Mouse (Mus musculus) embryonic facial prominence, embryonic 12.5 days (tissue): ENCODE results near the gene Reck. TPM values are rescaled to one million over a fixed set of nuclear protein-coding genes. Genes with fewer than 3 reads are reported as not detected.
A peak's percentile ranks its signal among the peaks of the same experiment; 100 is the strongest.

ENCODE experiments used
- ATAC-seq: fragments of 200-750 bp; cut with Nextera tagmentation; 2 replicates; pipeline ENCODE4 v1.8.0; 2017; ENCODE audit not compliant: insufficient number of reproducible peaks, insufficient read depth, low FRiP score, low TSS enrichment
- H3K27ac ChIP-seq: fragments of 300-500 bp; sonication (generic); 2 replicates; pipeline ENCODE4 v1.5.1; 2016; ENCODE audit warnings: mild to moderate bottlenecking
- H3K27me3 ChIP-seq: fragments of 300-500 bp; sonication (generic); 2 replicates; pipeline ENCODE4 v1.6.1; 2016; ENCODE audit warnings: mild to moderate bottlenecking, moderate library complexity
- H3K36me3 ChIP-seq: fragments of 300-500 bp; sonication (generic); 2 replicates; pipeline ENCODE4 v1.6.1; 2016; ENCODE audit warnings: mild to moderate bottlenecking
- H3K4me1 ChIP-seq: fragments of 300-500 bp; sonication (generic); 2 replicates; pipeline ENCODE4 v1.6.1; 2016
- H3K4me2 ChIP-seq: fragments of 300-500 bp; sonication (generic); replicated peaks from 2 replicates; pipeline ENCODE4 v1.6.1; 2016; ENCODE audit warnings: mild to moderate bottlenecking, moderate library complexity
- H3K4me3 ChIP-seq: fragments of 300-500 bp; sonication (generic); 2 replicates; pipeline ENCODE4 v1.5.1; 2016; ENCODE audit warnings: mild to moderate bottlenecking
- H3K9ac ChIP-seq: fragments of 300-500 bp; sonication (generic); 2 replicates; pipeline ENCODE4 v1.6.1; 2016; ENCODE audit warnings: mild to moderate bottlenecking, moderate library complexity
- H3K9me3 ChIP-seq: fragments of 300-500 bp; sonication (generic); 2 replicates; pipeline ENCODE4 v1.6.1; 2016; ENCODE audit warnings: mild to moderate bottlenecking, moderate library complexity
- WGBS: fragments of 180-500 bp; shearing (Covaris S2); methylation state at CpG from one replicate; pipeline ENCODE4 v1.1.7; 2016; 5-methylcytosine and 5-hydroxymethylcytosine counted together
- polyA plus RNA-seq: library from polyadenylated mRNA; unstranded; fragments of >200 nt; fragmentation: Nextera tagmentation; extraction: Ambion mirVana; gene quantifications from 2 replicates; pipeline ENCODE4 v1.2.1, GENCODE M21; 2016

Gene Reck
- polyA plus RNA-seq, 1 experiment from 2014 or later: 33.9 TPM

GRCm38 (mm10) chr4:43957292-43957845 lies 82.0 kb downstream of the Reck start, which contains the start of gene Glipr2:
TSS of gene Glipr2 (plus strand) at chr4:43957401.
- Histone ChIP-seq H3K9me3 (no peaks in the 10 kb centered on the region), H3K9ac (peak within 1 kb of the TSS; percentile 67), H3K27ac (peak within 1 kb of the TSS; percentile 95), H3K27me3 (no peaks in the 10 kb centered on the region), H3K4me1 (peaks cover 11% of the 10 kb centered on the region), H3K4me2 (peak within 1 kb of the TSS; percentile 90), H3K36me3 (no peaks in the 10 kb centered on the region), H3K4me3 (peak within 1 kb of the TSS; percentile 72)
- peak; percentile 88 for ATAC-seq
- 0% methylated on average over 45 of the region's 45 CpGs for WGBS

- H3K9ac ChIP-seq: peak overlapping the region; percentile 67
- peak; percentile 82 for ATAC-seq
- no peaks in the 10 kb centered on the region for H3K36me3 ChIP-seq
- H3K27me3 ChIP-seq: no peaks in the 10 kb centered on the region
- WGBS: under 1% methylated on average over 26 of the region's 26 CpGs
- H3K4me1 ChIP-seq: peaks cover 11% of the 10 kb centered on the region
- peak overlapping the region; percentile 90 for H3K4me2 ChIP-seq
- no peaks in the 10 kb centered on the region for H3K9me3 ChIP-seq
- peak overlapping the region; percentile 95 for H3K27ac ChIP-seq
- H3K4me3 ChIP-seq: peak overlapping the region; percentile 72
Observed at GRCm38 (mm10) chr4:43957846-43958461, 82.6 kb downstream of the Reck start.

- Histone ChIP-seq H3K4me1 (peaks cover 11% of the 10 kb centered on the region), H3K9ac (no peak overlapping the region), H3K27ac (no peak overlapping the region), H3K9me3 (no peaks in the 10 kb centered on the region), H3K4me2 (peak overlapping the region; percentile 90; the same call in 1 of the 2 replicates), H3K27me3 (no peaks in the 10 kb centered on the region), H3K4me3 (no peak overlapping the region), H3K36me3 (no peaks in the 10 kb centered on the region)
- 60% methylated on average over 9 of the region's 9 CpGs for WGBS
- ATAC-seq: no peak
Observed at GRCm38 (mm10) chr4:43959523-43960179, 84.3 kb downstream of the Reck start.

- Histone ChIP-seq H3K4me3 (no peak overlapping the region), H3K4me1 (peaks cover 17% of the 10 kb centered on the region), H3K27ac (no peak overlapping the region), H3K4me2 (no peak overlapping the region), H3K9me3 (no peaks in the 10 kb centered on the region), H3K9ac (no peak overlapping the region), H3K36me3 (no peaks in the 10 kb centered on the region), H3K27me3 (no peaks in the 10 kb centered on the region)
- ATAC-seq: no peak
- 87% methylated on average over 6 of the region's 6 CpGs for WGBS
Observed at GRCm38 (mm10) chr4:43960207-43960606, 84.9 kb downstream of the Reck start.

GRCm38 (mm10) chr4:43964326-43964833 lies 89.0 kb downstream of the Reck start:
- Histone ChIP-seq H3K4me3 (no peak overlapping the region), H3K9ac (no peak overlapping the region), H3K9me3 (no peaks in the 10 kb centered on the region), H3K27ac (no peak overlapping the region), H3K27me3 (no peaks in the 10 kb centered on the region), H3K4me1 (peaks cover 26% of the 10 kb centered on the region), H3K36me3 (no peaks in the 10 kb centered on the region), H3K4me2 (no peak overlapping the region)
- WGBS: 58% methylated on average over 2 of the region's 2 CpGs
- no peak for ATAC-seq

- H3K27ac ChIP-seq: no peak overlapping the region
- peaks cover 33% of the 10 kb centered on the region for H3K4me1 ChIP-seq
- no peaks in the 10 kb centered on the region for H3K36me3 ChIP-seq
- H3K4me2 ChIP-seq: no peak overlapping the region
- no peaks in the 10 kb centered on the region for H3K27me3 ChIP-seq
- no peaks in the 10 kb centered on the region for H3K9me3 ChIP-seq
- H3K4me3 ChIP-seq: no peak overlapping the region
- WGBS: 40% methylated on average over 4 of the region's 4 CpGs
- no peak for ATAC-seq
- no peak overlapping the region for H3K9ac ChIP-seq
Observed at GRCm38 (mm10) chr4:43964951-43965684, 89.8 kb downstream of the Reck start.

- Histone ChIP-seq H3K27me3 (no peaks in the 10 kb centered on the region), H3K36me3 (0 out of 2 replicates have a peak, but pooled peaks cover 5% of the 10 kb centered on the region), H3K9me3 (no peaks in the 10 kb centered on the region), H3K4me2 (no peak overlapping the region), H3K4me1 (peaks cover 38% of the 10 kb centered on the region), H3K27ac (no peak overlapping the region), H3K9ac (no peak overlapping the region), H3K4me3 (no peak overlapping the region)
- WGBS: 82% methylated on average over 7 of the region's 7 CpGs
- no peak for ATAC-seq
Observed at GRCm38 (mm10) chr4:43965856-43966535, 90.7 kb downstream of the Reck start.

- Histone ChIP-seq H3K4me1 (peaks cover 52% of the 10 kb centered on the region), H3K4me2 (0 out of 2 replicates have a peak overlapping the region, but pooled peaks have one; percentile 2), H3K27ac (peak overlapping the region; percentile 37; the same call in 1 of the 2 replicates), H3K9me3 (no peaks in the 10 kb centered on the region), H3K27me3 (no peaks in the 10 kb centered on the region), H3K9ac (no peak overlapping the region), H3K4me3 (no peak overlapping the region), H3K36me3 (0 out of 2 replicates have a peak, but pooled peaks cover 6% of the 10 kb centered on the region)
- no peak for ATAC-seq
- WGBS: 45% methylated on average over 13 of the region's 13 CpGs
Observed at GRCm38 (mm10) chr4:43968650-43969049, 93.3 kb downstream of the Reck start.

- Histone ChIP-seq H3K4me3 (no peak overlapping the region), H3K4me1 (peaks cover 52% of the 10 kb centered on the region), H3K9me3 (no peaks in the 10 kb centered on the region), H3K27me3 (no peaks in the 10 kb centered on the region), H3K9ac (no peak overlapping the region), H3K36me3 (0 out of 2 replicates have a peak, but pooled peaks cover 6% of the 10 kb centered on the region), H3K27ac (no peak overlapping the region), H3K4me2 (no peak overlapping the region)
- 19% methylated on average over 4 of the region's 4 CpGs for WGBS
- ATAC-seq: no peak
Observed at GRCm38 (mm10) chr4:43969373-43969772, 94.0 kb downstream of the Reck start.

- WGBS: 83% methylated on average over 20 of the region's 20 CpGs
- Histone ChIP-seq H3K9ac (no peak overlapping the region), H3K36me3 (peaks cover 6% of the 10 kb centered on the region; the same call in 1 of the 2 replicates), H3K4me3 (no peak overlapping the region), H3K4me2 (no peak overlapping the region), H3K9me3 (no peaks in the 10 kb centered on the region), H3K4me1 (peaks cover 42% of the 10 kb centered on the region), H3K27me3 (no peaks in the 10 kb centered on the region), H3K27ac (no peak overlapping the region)
- ATAC-seq: no peak
Observed at GRCm38 (mm10) chr4:43970393-43971330, 95.3 kb downstream of the Reck start.
